Mouse (Mus musculus): Measurements from ENCODE around the gene Hsd17b14.

Gene Hsd17b14

GRCm38 (mm10) chr7:45605704-45606289, 51.1 kb downstream of the Hsd17b14 start:
- DNase-seq (ENCODE audit: low spot score): no peak

- no peak for DNase-seq (ENCODE audit: low spot score)
Observed at GRCm38 (mm10) chr7:45609511-45609910, 54.8 kb downstream of the Hsd17b14 start.

GRCm38 (mm10) chr7:45616277-45616676, 61.6 kb downstream of the Hsd17b14 start:
- no peak for DNase-seq (ENCODE audit: low spot score)

GRCm38 (mm10) chr7:45617042-45617695, 62.5 kb downstream of the Hsd17b14 start, which contains the start of gene Fut1:
TSS of gene Fut1 (plus strand) at chr7:45617289.
- DNase-seq (ENCODE audit: low spot score): no peak

Measured in layer of hippocampus, adult 11-12 months (tissue).